Mouse (Mus musculus): ENCODE results near the gene Cd79a. TPM values are rescaled to one million over a fixed set of nuclear protein-coding genes. Genes with fewer than 3 reads are reported as not detected.
"Not testable (repeated sequence)": the region's sequence is repeated elsewhere in the genome, so short reads cannot be mapped to it uniquely, and the experiment has no call there.

Gene Cd79a
- polyA plus RNA-seq, 1 experiment from 2014 or later, result 0.40 TPM

DNA sequence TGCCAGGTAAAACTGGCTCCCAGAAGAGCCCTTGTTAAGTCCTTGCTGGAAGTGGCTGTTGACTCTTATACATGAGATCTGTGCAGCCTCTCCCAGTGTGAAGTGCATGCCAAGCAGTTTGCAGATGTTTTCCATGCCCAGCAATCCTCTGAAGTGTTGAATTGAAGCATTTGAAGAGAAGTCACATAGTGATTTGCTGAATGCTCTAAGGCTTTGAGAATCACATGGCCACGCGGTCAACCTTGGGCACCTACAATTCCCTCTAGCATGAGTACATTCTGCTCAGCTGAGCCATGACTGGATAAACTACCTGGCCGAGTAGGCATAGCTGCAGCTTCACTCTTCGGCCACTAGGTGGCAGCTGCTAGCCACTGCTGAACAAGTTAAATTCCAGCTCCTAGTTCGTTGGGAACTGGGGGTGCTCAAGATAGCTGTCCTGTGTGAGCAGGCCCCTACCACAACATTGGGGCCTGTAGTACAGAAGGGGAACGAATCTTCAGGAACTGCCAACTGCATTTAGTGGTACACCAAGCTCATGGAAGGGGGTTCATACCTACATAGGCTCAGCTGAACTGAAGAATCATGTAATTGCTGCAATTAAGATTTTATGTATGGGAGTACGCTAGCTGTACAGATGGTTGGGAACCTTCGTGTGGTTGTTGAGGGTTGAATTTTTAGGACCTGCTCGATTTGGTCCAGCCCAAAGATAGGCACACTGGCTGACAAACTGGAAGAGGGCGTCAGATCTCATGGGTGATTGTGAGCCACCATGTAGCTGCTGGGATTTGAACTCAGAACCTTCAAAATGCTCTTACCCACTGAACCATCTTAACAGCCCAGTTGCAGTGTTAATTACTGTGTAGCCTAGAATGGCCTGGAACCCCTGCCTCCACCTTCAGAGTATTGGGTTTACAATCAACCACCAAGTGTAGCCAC is 6.6 kb upstream of the Cd79a start:
- H3K27me3 ChIP-seq (ENCODE audit: insufficient read depth, poor library complexity, severe bottlenecking), result no peaks in the 10 kb centered on the region
- 29% methylated on average over 10 of the region's 10 CpGs for WGBS
- peaks cover 19% of the 10 kb centered on the region for H3K4me1 ChIP-seq
- no peak overlapping the region for H3K27ac ChIP-seq
- peak; percentile 86 for DNase-seq (ENCODE audit: low spot score)
- H3K9me3 ChIP-seq, result no peaks in the 10 kb centered on the region
- peaks cover 54% of the 10 kb centered on the region for H3K36me3 ChIP-seq
- no peak overlapping the region for H3K4me3 ChIP-seq

DNA sequence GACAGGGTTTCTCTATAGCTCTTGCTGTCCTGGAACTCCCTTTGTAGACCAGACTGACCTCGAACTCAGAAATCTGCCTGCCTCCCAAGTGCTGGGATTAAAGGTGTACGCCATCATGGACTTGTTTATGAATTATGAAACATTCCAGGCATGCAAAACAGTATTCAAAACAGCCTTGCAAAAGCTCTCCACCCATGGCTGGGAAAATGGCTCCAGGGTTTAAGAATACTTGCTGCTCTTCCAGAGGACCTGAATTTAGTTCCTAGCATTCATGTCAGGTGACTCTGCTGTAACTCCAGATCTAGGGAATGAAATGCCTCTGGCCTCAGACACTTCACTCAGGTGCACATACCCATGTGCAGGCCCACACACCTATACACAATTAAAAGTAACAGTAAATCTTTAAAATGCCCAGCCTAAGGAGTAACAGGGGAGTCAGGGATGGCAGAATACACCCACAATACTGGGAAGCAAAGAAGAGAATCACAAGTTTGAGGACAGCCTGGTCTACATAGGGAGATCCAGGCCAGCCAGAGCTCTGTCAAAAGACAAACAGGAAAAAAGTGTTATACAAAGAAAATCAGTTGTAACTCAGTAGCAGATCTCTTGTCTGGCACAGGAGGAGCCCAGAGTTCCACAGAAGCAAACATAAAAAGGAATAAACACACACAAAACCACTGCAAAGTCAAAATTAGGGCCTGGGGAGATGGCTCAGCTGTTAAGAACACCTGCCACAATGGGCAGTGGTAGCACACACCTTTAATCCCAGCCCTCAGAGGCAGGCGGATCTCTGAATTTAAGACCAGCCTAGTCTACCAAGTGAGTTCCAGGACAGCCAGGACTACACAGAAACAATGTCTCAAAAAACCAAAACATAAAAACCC is 5.7 kb upstream of the Cd79a start:
- Histone ChIP-seq H3K4me3 (no peak overlapping the region), H3K27me3 (ENCODE audit: insufficient read depth, poor library complexity, severe bottlenecking) (no peaks in the 10 kb centered on the region), H3K27ac (no peak overlapping the region), H3K36me3 (peaks cover 44% of the 10 kb centered on the region), H3K4me1 (peaks cover 10% of the 10 kb centered on the region), H3K9me3 (no peaks in the 10 kb centered on the region)
- 66% methylated on average over 3 of the region's 3 CpGs for WGBS
- DNase-seq (ENCODE audit: low spot score), result no peak

DNA sequence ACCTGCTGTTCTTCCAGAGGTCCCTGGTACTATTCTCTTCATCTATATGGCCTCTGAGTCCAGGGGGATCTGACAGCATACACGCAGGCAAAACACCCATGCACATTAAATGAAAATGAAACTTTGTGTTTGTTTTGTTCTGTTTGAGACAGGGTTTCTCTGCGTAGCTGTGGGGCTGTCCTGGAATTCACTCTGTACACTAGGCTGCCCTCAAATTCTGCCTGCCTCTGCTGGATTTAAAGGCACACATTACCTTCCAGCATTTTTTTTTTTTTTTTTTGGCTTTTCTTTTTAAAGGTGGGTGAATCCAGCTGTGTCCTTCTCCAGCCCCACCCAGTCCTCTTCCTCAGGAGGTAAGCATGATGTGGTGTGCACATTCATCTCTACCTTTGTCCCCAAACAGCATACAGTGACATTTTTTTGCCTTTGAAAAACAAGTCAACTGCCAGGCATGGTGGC is 5.0 kb upstream of the Cd79a start:
- Histone ChIP-seq H3K9me3 (no peaks in the 10 kb centered on the region), H3K4me1 (peaks cover 4% of the 10 kb centered on the region; the same call in 1 of the 2 replicates), H3K27me3 (ENCODE audit: insufficient read depth, poor library complexity, severe bottlenecking) (no peaks in the 10 kb centered on the region), H3K36me3 (peaks cover 38% of the 10 kb centered on the region), H3K27ac (no peak overlapping the region), H3K4me3 (no peak overlapping the region)
- DNase-seq (ENCODE audit: low spot score), result no peak
- 73% methylated on average over 2 of the region's 2 CpGs for WGBS

DNA sequence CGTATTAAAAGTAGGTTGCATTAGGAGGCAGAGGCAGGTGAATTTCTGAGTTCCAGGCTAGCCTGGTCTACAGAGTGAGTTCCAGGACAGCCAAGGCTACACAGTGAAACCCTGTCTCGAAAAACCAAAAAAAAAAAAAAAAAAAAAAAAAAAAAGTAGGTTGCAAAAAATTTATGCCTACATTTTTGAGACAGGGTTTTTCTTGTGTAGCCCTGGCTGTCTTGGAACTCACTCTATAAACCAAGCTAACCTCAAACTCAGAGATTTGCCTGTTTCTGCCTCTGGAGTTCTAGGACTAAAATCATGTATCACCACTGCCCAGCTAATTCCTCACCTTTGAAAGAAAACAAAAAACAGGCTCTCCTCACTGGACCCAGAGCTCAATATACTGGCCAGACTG is 1.4 kb upstream of the Cd79a start:
- not testable (repeated sequence) for DNase-seq (ENCODE audit: low spot score); H3K27ac ChIP-seq; H3K9me3 ChIP-seq; H3K36me3 ChIP-seq; H3K27me3 ChIP-seq (ENCODE audit: insufficient read depth, poor library complexity, severe bottlenecking); H3K4me3 ChIP-seq; H3K4me1 ChIP-seq
- 73% methylated on average over 2 of the region's 2 CpGs for WGBS

DNA sequence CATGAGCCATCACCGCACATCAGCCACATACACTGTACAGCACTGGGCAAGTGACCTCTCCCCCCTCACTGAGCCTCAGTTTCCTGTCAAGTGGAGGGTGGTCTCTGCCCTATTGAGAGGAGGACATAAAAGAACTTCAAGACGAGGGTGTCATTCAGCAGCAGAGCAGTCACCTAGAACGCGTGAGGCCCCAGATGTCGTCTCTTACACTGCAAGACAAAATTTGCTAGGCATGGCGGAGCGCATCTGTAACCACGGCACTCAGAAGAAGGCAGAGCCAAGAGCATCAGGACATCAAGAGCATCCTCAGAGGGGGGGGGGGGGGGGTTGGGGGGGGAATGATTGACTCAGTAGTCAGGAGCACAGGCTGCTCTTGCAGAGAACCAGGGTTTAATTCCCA is 912 bp upstream of the Cd79a start:
- Histone ChIP-seq H3K4me1 (no peaks in the 10 kb centered on the region), H3K4me3 (no peak overlapping the region), H3K27me3 (ENCODE audit: insufficient read depth, poor library complexity, severe bottlenecking) (no peaks in the 10 kb centered on the region), H3K9me3 (no peaks in the 10 kb centered on the region), H3K27ac (no peak overlapping the region), H3K36me3 (no peaks in the 10 kb centered on the region)
- DNase-seq (ENCODE audit: low spot score), result no peak
- 89% methylated on average over 8 of the region's 8 CpGs for WGBS

DNA sequence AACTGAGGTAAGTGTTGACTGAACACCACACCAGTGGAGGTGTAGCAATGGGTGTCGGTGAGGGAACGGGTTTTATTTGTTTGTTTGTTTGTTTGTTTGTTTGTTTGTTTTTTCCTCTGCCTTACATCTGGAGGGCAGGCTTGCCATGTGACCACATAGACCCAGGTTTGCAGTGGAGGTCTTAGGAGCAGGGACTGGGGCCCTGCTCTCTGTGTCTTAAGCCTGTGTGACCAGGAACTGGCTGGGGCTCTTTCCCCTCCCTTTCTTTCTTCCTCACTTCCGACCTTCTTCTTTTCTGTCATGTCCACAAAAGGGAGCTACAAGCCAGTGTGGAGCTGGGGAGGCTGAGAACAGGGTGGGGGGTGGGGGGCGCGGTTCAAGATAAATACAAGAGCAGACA is 778 bp downstream of the Cd79a start:
- WGBS, result 78% methylated on average over 5 of the region's 5 CpGs
- DNase-seq (ENCODE audit: low spot score), result no peak
- H3K27me3 ChIP-seq (ENCODE audit: insufficient read depth, poor library complexity, severe bottlenecking), result no peaks in the 10 kb centered on the region
- 0 out of 2 replicates have a peak, but pooled peaks cover 6% of the 10 kb centered on the region for H3K4me1 ChIP-seq
- no peaks in the 10 kb centered on the region for H3K36me3 ChIP-seq
- H3K4me3 ChIP-seq, result no peak overlapping the region
- H3K9me3 ChIP-seq, result no peaks in the 10 kb centered on the region
- no peak overlapping the region for H3K27ac ChIP-seq

DNA sequence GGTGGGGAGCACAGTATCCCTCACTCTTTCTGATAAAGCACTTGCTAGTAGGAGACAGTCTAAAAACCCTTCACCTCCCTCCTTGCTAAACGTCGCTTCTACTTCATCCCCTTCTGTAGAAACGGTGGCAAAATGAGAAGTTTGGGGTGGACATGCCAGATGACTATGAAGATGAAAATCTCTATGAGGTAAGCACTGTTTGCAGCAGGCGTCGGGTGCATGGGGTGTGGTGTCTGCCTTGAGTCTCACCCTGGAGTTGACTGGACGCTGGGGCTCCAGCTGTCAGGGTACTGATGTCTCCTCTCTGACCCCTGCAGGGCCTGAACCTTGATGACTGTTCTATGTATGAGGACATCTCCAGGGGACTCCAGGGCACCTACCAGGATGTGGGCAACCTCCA is 3.9 kb downstream of the Cd79a start:
- H3K27me3 ChIP-seq (ENCODE audit: insufficient read depth, poor library complexity, severe bottlenecking), result no peaks in the 10 kb centered on the region
- 70% methylated on average over 6 of the region's 6 CpGs for WGBS
- H3K36me3 ChIP-seq, result no peaks in the 10 kb centered on the region
- no peak overlapping the region for H3K4me3 ChIP-seq
- no peak overlapping the region for H3K27ac ChIP-seq
- H3K9me3 ChIP-seq, result no peaks in the 10 kb centered on the region
- H3K4me1 ChIP-seq, result peaks cover 25% of the 10 kb centered on the region
- no peak for DNase-seq (ENCODE audit: low spot score)

DNA sequence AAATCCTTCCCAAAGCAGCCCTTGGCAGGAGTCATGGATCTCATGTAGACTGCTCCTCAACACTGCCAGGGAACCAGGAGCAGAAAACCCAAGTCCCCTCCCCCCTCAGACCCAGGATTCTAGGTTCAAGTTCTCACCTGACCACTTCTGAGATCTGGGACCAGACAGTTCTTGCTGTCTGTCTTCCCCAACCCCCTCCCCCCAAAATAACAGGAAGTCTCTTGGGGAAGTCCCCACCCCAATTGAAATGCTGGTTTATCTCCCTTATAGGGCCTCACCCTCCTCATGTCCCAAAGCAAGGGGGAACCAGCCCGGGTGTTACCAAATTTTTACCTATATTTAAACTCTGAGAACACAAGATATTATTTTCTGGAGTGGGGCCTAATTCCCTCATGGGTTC is 4.7 kb downstream of the Cd79a start:
- Histone ChIP-seq H3K4me3 (peak overlapping the region; percentile 80; the same call in 1 of the 2 replicates), H3K27me3 (ENCODE audit: insufficient read depth, poor library complexity, severe bottlenecking) (no peaks in the 10 kb centered on the region), H3K27ac (peak overlapping the region; percentile 94; the same call in 1 of the 2 replicates), H3K9me3 (no peaks in the 10 kb centered on the region), H3K36me3 (no peaks in the 10 kb centered on the region), H3K4me1 (peaks cover 33% of the 10 kb centered on the region)
- DNase-seq (ENCODE audit: low spot score), result no peak
- WGBS, result 36% methylated on average over 1 of the region's 1 CpGs

DNA sequence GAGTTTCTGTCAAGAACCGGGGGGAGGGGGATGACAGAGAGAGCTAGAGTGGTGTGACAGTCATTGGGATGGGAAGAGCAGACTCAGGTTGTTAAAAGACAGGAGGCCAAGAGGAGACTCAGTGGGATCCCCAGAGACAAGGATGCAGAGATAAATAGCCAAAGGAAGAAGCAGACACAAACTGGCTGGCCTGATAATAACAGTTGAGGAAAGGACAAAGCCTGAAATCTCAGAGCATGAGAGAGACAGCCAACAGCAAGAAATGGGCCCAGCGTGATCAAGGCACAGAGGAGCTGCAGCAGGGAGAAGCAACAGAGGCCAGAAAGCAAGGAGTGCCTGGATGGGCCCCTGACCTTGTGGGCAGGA is 5.1 kb downstream of the Cd79a start:
- Histone ChIP-seq H3K4me1 (peaks cover 37% of the 10 kb centered on the region), H3K9me3 (no peaks in the 10 kb centered on the region), H3K4me3 (peak overlapping the region; percentile 80), H3K36me3 (no peaks in the 10 kb centered on the region), H3K27ac (peak overlapping the region; percentile 94), H3K27me3 (ENCODE audit: insufficient read depth, poor library complexity, severe bottlenecking) (no peaks in the 10 kb centered on the region)
- WGBS, result 48% methylated on average over 2 of the region's 2 CpGs
- no peak for DNase-seq (ENCODE audit: low spot score)

DNA sequence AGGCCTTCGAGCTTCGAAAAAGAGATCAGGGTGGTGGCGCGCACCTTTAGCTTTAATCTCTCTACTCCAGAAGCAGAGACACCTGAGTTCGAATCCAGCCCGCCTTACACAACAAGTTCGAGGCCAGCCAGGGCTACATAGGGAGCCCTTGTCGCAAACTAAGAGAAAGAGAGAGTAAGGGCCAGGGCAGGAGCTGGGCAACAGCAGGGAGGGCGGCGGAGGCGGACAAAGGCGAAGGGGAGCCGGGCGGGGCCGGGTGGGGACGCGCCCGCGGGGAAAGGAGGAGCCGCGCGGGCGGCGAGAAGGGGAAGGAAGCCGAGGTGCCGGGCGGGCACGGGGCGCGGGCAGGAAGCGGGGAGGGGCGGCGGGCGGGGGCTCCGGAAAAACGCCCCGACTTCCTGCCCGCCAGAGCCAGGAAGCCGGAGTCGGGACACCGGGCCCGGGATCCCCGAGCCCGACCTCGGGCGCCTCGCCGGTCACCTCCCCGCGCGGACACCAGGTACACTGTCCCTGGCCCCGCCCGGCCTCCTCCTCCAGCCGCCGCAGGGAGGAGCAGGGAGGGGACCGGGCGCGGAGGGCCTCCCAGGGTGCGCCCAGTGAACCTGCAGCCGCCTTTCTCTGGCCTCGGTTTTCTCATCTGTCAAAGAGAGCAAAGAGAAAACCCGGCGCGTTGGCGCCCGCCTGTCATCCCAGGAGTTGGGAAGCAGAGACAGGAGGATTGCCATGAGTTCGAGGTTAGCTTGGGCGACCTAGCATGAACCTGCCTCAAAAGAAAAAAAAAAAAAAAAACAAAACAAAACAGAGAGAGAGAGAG is 5.7 kb downstream of the Cd79a start, which contains the start of gene Arhgef1:
Arhgef1 (plus strand) TSS at position 283 of the 814 bp plus-strand sequence.
- WGBS, result 5% methylated on average over 64 of the region's 68 CpGs
- H3K27me3 ChIP-seq (ENCODE audit: insufficient read depth, poor library complexity, severe bottlenecking), result no peaks in the 10 kb centered on the region
- DNase-seq (ENCODE audit: low spot score), result peak; percentile 88
- H3K9me3 ChIP-seq, result no peaks in the 10 kb centered on the region
- peaks cover 42% of the 10 kb centered on the region for H3K4me1 ChIP-seq
- peaks cover 4% of the 10 kb centered on the region for H3K36me3 ChIP-seq
- H3K27ac ChIP-seq, result peak within 1 kb of the TSS; percentile 94
- H3K4me3 ChIP-seq, result peak within 1 kb of the TSS; percentile 80

DNA sequence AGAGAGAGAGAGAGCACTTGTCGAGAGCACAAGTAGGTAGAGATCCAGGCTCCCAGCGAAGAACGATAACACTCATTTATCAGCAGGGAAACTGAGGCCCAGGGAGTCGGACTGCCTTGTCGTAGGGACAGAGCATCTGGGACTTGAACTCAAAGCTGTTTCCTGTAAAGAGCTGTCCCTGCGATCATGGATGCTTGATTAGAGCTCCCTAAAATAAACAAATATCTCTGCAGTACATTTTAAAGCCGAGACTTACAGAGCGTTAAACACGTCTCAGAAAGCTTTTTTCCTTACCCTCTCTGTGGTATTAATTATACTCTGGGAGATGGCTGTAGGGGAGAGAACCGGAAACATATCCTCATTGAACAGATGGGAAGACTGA is 6.3 kb downstream of the Cd79a start:
- Histone ChIP-seq H3K9me3 (no peaks in the 10 kb centered on the region), H3K27ac (peak overlapping the region; percentile 94), H3K4me3 (peak overlapping the region; percentile 80), H3K4me1 (peaks cover 46% of the 10 kb centered on the region), H3K36me3 (peaks cover 10% of the 10 kb centered on the region), H3K27me3 (ENCODE audit: insufficient read depth, poor library complexity, severe bottlenecking) (no peaks in the 10 kb centered on the region)
- WGBS, result 34% methylated on average over 10 of the region's 10 CpGs
- no peak for DNase-seq (ENCODE audit: low spot score)

DNA sequence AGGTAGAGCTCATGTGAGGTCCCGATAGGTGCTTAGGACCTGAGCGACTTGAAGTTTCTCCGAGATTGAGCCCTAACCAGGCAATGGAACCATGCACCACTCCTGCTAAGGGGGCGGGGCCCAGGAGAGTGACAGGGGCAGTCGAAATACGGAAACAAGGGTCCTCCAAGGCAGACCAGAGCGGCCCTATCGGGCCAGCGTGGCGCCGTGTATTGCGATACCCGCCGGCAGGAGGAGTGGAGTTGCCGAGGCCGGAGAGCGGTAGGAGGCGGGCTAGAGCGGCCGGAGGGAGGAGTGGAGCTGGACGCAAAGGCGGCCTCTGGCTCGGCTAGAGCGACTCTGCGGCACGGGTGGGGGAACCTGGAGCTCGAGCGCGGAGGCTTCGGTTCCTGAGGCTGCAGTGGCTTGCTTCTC is 6.9 kb downstream of the Cd79a start:
- no peaks in the 10 kb centered on the region for H3K9me3 ChIP-seq
- H3K36me3 ChIP-seq, result peaks cover 16% of the 10 kb centered on the region
- H3K27ac ChIP-seq, result peak overlapping the region; percentile 88
- peaks cover 46% of the 10 kb centered on the region for H3K4me1 ChIP-seq
- H3K4me3 ChIP-seq, result peak overlapping the region; percentile 80
- H3K27me3 ChIP-seq (ENCODE audit: insufficient read depth, poor library complexity, severe bottlenecking), result no peaks in the 10 kb centered on the region
- DNase-seq (ENCODE audit: low spot score), result peak; percentile 99
- 0% methylated on average over 30 of the region's 30 CpGs for WGBS

All from heart, embryonic 10.5 days (tissue).